Mouse (Mus musculus) T-helper 2 cell (primary cell): ENCODE results near the gene 4930522H14Rik.

Experiments used
- in situ Hi-C: fragments of 300-600 bp; cut with MboI, MseI; formaldehyde crosslinking; loops from one replicate; pipeline ENCODE4 v1.15.1; 2025; ENCODE audit warnings: high pct_unique_total_duplicates

4930522H14Rik gene

GRCm38 (mm10) chr4:109475577-109476553 lies 55.2 kb downstream of the 4930522H14Rik start:
- in situ Hi-C loops: no loop called here

- in situ Hi-C loops: no loop called here
Measured at GRCm38 (mm10) chr4:109475078-109475477, 56.0 kb downstream of the 4930522H14Rik start.

GRCm38 (mm10) chr4:109472566-109472965 lies 58.5 kb downstream of the 4930522H14Rik start:
- in situ Hi-C loops: no loop called here

- in situ Hi-C loops: no loop called here
Measured at GRCm38 (mm10) chr4:109471606-109472005, 59.5 kb downstream of the 4930522H14Rik start.

- in situ Hi-C loops: no loop called here
Measured at GRCm38 (mm10) chr4:109467687-109468086, 63.4 kb downstream of the 4930522H14Rik start.

GRCm38 (mm10) chr4:109463892-109464291 lies 67.2 kb downstream of the 4930522H14Rik start:
- in situ Hi-C loops: no loop called here

- in situ Hi-C loops: no loop called here
Measured at GRCm38 (mm10) chr4:109460421-109461179, 70.5 kb downstream of the 4930522H14Rik start.

- in situ Hi-C loops: no loop called here
Measured at GRCm38 (mm10) chr4:109456821-109457220, 74.3 kb downstream of the 4930522H14Rik start.
